Mouse (Mus musculus): Measurements from ENCODE around the gene Duox1. TPM values are rescaled to one million over a fixed set of nuclear protein-coding genes. Genes with fewer than 3 reads are reported as not detected.

The Duox1 gene
- not detected in 2 replicates for total RNA-seq (2021)
- long read RNA-seq = 0 reads

- DNase-seq = no peak
These were observed at the start of gene Duox1 for GRCm38 (mm10) chr2:122315372-122315771. TSS of gene Duox1 (plus strand) at chr2:122315672.

- DNase-seq = no peak
These were observed 48.9 kb upstream of the Duox1 start for GRCm38 (mm10) chr2:122266407-122267193.

- DNase-seq = no peak
These were observed 36.7 kb upstream of the Duox1 start for GRCm38 (mm10) chr2:122278769-122279168.

DNA sequence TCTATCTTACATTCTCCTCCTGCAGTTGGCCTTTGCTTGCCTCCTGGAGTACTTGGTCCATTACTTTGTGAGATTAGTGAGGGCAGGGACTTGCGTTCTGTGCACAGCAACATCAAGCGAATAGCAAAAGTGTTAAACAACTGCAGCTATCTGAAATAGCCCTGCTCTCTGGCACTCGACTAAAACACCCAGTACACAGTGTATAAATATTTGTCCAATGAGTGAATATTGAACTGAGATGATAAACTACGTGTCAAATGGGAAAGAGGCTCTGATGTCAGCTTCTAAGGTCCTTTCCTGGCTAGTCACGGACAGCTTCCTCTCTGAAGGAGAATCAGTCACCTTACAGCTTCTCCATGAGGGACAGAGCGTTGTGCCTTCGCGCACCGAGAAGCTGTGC, 31.4 kb upstream of the Duox1 start:
- no peak for DNase-seq

DNA sequence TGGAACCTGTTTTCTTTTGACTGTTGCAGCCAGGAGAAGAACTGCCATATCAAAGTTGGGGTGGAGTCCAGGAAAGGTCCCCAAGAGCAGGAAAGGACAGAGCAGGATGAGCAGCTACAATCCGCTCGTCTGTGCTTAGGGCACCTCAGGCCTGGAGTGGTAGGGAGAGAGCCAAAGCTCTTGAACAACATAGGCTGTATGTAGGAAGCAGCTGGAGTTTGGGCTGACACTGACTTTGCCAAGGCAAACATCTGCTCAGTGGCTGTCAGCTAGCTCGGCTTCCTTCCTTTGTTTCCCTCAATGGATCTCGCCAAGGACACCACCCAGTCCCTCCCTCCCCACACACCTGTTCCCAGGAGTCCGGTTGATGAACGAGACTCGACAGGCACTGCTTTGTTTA, 29.3 kb upstream of the Duox1 start:
- DNase-seq = no peak

- no peak for DNase-seq
These were observed 20.6 kb upstream of the Duox1 start for GRCm38 (mm10) chr2:122294916-122295315.

DNA sequence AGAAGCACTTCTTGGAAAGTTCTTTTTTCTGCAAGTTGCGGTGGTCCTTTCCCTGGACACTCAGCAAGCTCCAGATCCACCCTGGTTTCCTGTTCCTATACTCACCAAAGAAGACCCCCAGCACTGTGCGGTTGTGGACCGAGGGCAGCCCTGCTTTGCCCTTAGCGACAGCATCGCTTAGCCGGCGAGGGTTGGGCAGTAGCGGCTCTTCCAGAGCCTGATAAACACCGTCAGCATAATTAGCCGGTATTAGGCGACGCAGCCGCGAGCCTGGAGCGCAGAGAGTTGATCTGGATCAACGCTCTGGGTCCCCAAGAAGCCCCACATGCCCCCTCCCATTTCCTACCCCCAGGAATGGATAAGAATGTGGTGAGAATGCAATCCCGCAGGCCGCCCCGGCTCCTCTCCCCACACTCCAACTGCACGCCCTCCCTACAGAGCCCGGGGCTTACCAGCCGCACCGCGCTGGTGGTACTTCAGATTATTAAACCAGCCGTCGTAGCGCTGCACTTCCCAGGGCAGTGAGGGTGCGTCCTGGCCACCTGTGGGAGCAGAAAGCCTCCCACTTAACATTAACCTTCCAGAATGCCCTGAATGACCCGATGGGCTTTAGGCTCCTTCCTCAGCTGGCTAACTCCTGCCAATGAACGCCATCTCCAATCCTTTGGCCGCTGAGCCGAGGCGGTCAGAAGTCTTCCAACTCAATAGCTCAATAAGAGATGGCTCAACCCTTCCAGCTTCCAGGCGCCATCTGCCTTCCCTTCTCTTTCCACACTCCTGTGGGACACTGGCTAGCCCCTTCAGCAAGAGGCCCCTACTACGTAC, 18.0 kb upstream of the Duox1 start:
- DNase-seq = no peak

DNA sequence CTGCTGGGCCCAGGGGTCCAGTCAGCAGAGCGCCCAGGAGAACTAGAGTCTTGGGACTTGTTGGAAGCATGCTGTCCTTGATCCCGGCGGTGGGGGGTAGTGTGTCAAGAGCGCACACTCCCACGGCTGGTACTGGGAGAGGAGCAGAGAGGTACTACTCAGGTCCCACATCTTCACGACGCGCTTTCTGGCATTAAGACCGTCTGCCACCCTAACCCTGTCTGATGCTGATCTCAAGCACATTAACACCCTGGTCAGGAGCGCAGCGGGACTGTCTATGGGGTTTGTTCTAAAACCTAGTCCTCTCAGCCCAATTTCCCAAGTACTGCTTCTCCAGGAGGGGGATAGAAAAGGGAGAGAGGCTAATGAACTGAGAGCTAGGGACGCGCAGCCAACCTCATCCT, 17.4 kb upstream of the Duox1 start, which contains the start of gene Duox2:
Duox2 (minus strand) TSS at position 354 of the 404 bp plus-strand sequence.
- DNase-seq = no peak

DNA sequence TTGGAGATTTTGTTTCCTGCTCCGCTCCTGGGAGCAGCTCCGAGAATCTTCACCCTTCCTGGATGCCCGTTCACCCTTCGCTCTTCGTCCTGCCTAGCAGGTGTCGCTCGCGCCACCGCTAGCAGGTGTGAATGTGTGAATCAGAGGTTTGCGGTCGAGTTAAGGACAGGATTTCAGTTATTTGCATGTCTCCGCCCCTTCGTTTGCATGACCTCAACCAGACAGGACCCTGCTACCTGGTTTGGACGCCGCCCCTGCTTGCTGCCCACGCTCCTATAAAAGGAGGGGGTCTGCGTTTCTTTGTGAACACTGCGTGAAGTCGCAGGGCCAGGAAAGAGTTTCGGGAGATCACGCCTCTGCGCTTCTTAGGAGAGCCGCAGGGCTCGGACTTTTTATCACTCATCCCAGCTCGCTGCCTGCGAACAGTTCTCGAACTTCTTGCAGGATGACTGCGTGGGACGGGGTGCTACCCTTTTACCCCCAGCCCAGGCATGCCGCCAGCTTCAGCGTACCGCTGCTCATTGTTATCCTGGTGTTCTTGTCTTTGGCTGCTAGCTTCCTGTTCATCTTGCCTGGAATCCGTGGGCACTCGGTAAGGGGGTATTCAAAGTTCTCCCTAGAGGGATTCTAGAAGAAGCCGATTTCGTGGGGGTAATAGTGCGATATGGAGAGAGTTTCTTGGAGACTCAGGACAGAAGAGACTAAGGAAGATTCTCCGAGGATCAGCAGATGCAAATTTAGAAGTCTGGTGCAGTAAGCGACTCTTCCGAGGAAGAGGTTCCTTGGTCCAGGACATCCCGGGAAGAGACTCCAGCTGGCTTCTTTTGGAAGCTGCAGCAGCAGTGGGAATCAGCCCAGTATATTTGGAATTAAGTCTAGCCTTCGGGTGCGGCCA, 16.6 kb upstream of the Duox1 start, which contains the start of gene Duoxa2:
Duoxa2 (plus strand) TSS at position 305 of the 895 bp plus-strand sequence.
- peak; percentile 21 for DNase-seq

GRCm38 (mm10) chr2:122299911-122300655, 15.4 kb upstream of the Duox1 start:
- DNase-seq = no peak

DNA sequence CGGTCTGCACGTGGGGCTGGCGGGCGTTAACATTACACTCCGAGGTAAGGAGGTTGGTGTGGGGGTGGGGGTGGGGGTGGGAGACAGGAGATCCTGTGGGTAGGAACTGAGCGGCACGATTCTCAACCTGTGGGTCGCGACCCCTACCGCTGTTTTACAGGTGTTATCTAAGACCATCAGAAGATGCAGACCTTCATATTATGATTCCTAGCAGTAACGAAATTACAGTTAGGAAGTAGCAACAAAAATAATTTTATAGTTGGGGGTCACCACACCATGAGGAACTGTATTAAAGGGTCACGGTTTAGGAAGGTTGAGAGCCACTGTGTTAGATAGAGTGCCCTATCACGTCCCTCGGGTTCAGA, 14.8 kb upstream of the Duox1 start:
- no peak for DNase-seq

GRCm38 (mm10) chr2:122301081-122301920, 14.2 kb upstream of the Duox1 start:
- DNase-seq = peak; percentile 47

GRCm38 (mm10) chr2:122301921-122302573, 13.4 kb upstream of the Duox1 start:
- DNase-seq = no peak

- peak; percentile 58 for DNase-seq
These were observed 12.8 kb upstream of the Duox1 start for GRCm38 (mm10) chr2:122302574-122303241.

- no peak for DNase-seq
These were observed 10.9 kb upstream of the Duox1 start for GRCm38 (mm10) chr2:122304544-122304943.

GRCm38 (mm10) chr2:122305097-122305892, 10.2 kb upstream of the Duox1 start:
- no peak for DNase-seq

DNA sequence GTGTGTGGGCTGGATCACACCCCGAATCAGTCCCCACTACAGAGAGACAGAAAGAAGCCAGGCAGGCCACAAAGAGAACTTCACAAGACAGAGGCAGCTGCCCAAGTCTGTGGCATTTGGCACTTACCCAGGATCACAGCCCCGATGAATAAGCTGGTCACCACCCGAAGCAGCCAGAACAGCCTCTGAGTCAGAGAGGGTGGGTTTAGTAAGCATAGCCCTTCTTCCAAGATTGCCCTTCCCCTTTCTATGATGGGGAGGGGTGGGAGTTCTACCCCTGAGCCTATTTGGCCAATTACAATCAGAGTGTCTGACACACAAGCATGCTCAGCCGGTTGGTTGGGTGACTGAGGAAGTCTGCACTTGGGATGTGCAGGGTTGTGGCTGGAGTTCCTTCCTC, 9.3 kb upstream of the Duox1 start:
- peak; percentile 58 for DNase-seq

GRCm38 (mm10) chr2:122309647-122310046, 5.8 kb upstream of the Duox1 start:
- no peak for DNase-seq
